Mouse (Mus musculus): ENCODE results near the gene Rimklb. TPM values are rescaled to one million over a fixed set of nuclear protein-coding genes. Genes with fewer than 3 reads are reported as not detected.
"Not testable (repeated sequence)": the region's sequence is repeated elsewhere in the genome, so short reads cannot be mapped to it uniquely, and the experiment has no call there.

The Rimklb gene
- polyA plus RNA-seq, 1 experiment from 2014 or later: 23.2 TPM

- whole genome bisulfite sequencing: under 1% methylated on average over 16 of the region's 16 CpGs
- H3K27me3 ChIP-seq (ENCODE audit: control insufficient read depth, insufficient read depth, low read length): no peaks in the 10 kb centered on the region
Observed at GRCm38 (mm10) chr6:122491557-122491956, 7.0 kb downstream of the Rimklb start.

GRCm38 (mm10) chr6:122490929-122491512 lies 7.5 kb downstream of the Rimklb start:
- H3K27me3 ChIP-seq (ENCODE audit: control insufficient read depth, insufficient read depth, low read length): no peaks in the 10 kb centered on the region
- H3K9me3 ChIP-seq (ENCODE audit: control insufficient read depth, low read length): no peaks in the 10 kb centered on the region
- WGBS: 23% methylated on average over 15 of the region's 15 CpGs
- peak overlapping the region; percentile 61 for H3K9ac ChIP-seq (ENCODE audit: low read depth, low read length)
- peak overlapping the region; percentile 73 for H3K27ac ChIP-seq (ENCODE audit: low read depth, low read length)
- peak overlapping the region; percentile 39 for H3K4me3 ChIP-seq (ENCODE audit: low read length)
- H3K4me2 ChIP-seq (replicated peaks; ENCODE audit: low read depth, low read length): peak overlapping the region; percentile 64
- H3K36me3 ChIP-seq (ENCODE audit: control insufficient read depth, insufficient read depth, low read length): no peaks in the 10 kb centered on the region
- peaks cover 11% of the 10 kb centered on the region; the same call in 1 of the 2 replicates for H3K4me1 ChIP-seq (ENCODE audit: control insufficient read depth, insufficient read depth, low read length)
- no peak for ATAC-seq (ENCODE audit: low FRiP score, low TSS enrichment)

More at GRCm38 (mm10) chr6:122491557-122491956, 7.0 kb downstream of the Rimklb start:
- Histone ChIP-seq H3K9me3 (ENCODE audit: control insufficient read depth, low read length) (no peaks in the 10 kb centered on the region), H3K4me3 (ENCODE audit: low read length) (peak overlapping the region; percentile 39), H3K27ac (ENCODE audit: low read depth, low read length) (peak overlapping the region; percentile 73), H3K4me2 (replicated peaks; ENCODE audit: low read depth, low read length) (peak overlapping the region; percentile 64), H3K36me3 (ENCODE audit: control insufficient read depth, insufficient read depth, low read length) (no peaks in the 10 kb centered on the region), H3K9ac (ENCODE audit: low read depth, low read length) (peak overlapping the region; percentile 61), H3K4me1 (ENCODE audit: control insufficient read depth, insufficient read depth, low read length) (peaks cover 11% of the 10 kb centered on the region; the same call in 1 of the 2 replicates)
- peak; percentile 92 for ATAC-seq (ENCODE audit: low FRiP score, low TSS enrichment)

- peak overlapping the region; percentile 73 for H3K4me3 ChIP-seq (ENCODE audit: low read length)
- peak overlapping the region; percentile 73 for H3K9ac ChIP-seq (ENCODE audit: low read depth, low read length)
- peak overlapping the region; percentile 47 for H3K27ac ChIP-seq (ENCODE audit: low read depth, low read length)
- H3K27me3 ChIP-seq (ENCODE audit: control insufficient read depth, insufficient read depth, low read length): no peaks in the 10 kb centered on the region
- WGBS: 1% methylated on average over 72 of the region's 111 CpGs
- H3K4me1 ChIP-seq (ENCODE audit: control insufficient read depth, insufficient read depth, low read length): no peaks in the 10 kb centered on the region
- H3K4me2 ChIP-seq (replicated peaks; ENCODE audit: low read depth, low read length): peak overlapping the region; percentile 77
- peak; percentile 88 for ATAC-seq (ENCODE audit: low FRiP score, low TSS enrichment)
- no peaks in the 10 kb centered on the region for H3K9me3 ChIP-seq (ENCODE audit: control insufficient read depth, low read length)
- H3K36me3 ChIP-seq (ENCODE audit: control insufficient read depth, insufficient read depth, low read length): no peaks in the 10 kb centered on the region
Observed at GRCm38 (mm10) chr6:122486297-122487117, 12.1 kb downstream of the Rimklb start.

GRCm38 (mm10) chr6:122485401-122486296 lies 12.9 kb downstream of the Rimklb start:
- Histone ChIP-seq H3K4me1 (ENCODE audit: control insufficient read depth, insufficient read depth, low read length) (no peaks in the 10 kb centered on the region), H3K9me3 (ENCODE audit: control insufficient read depth, low read length) (no peaks in the 10 kb centered on the region), H3K4me2 (replicated peaks; ENCODE audit: low read depth, low read length) (peak overlapping the region; percentile 77), H3K36me3 (ENCODE audit: control insufficient read depth, insufficient read depth, low read length) (no peaks in the 10 kb centered on the region), H3K27me3 (ENCODE audit: control insufficient read depth, insufficient read depth, low read length) (no peaks in the 10 kb centered on the region), H3K4me3 (ENCODE audit: low read length) (peak overlapping the region; percentile 73), H3K27ac (ENCODE audit: low read depth, low read length) (peak overlapping the region; percentile 47; the same call in 1 of the 2 replicates), H3K9ac (ENCODE audit: low read depth, low read length) (peak overlapping the region; percentile 73)
- ATAC-seq (ENCODE audit: low FRiP score, low TSS enrichment): peak; percentile 77
- WGBS: 2% methylated on average over 49 of the region's 91 CpGs

GRCm38 (mm10) chr6:122478062-122478461 lies 20.5 kb downstream of the Rimklb start:
- Histone ChIP-seq H3K9me3 (ENCODE audit: control insufficient read depth, low read length) (no peaks in the 10 kb centered on the region), H3K4me1 (ENCODE audit: control insufficient read depth, insufficient read depth, low read length) (no peaks in the 10 kb centered on the region), H3K4me3 (ENCODE audit: low read length) (no peak overlapping the region), H3K9ac (ENCODE audit: low read depth, low read length) (no peak overlapping the region), H3K27ac (ENCODE audit: low read depth, low read length) (no peak overlapping the region), H3K36me3 (ENCODE audit: control insufficient read depth, insufficient read depth, low read length) (no peaks in the 10 kb centered on the region), H3K4me2 (replicated peaks; ENCODE audit: low read depth, low read length) (no peak overlapping the region), H3K27me3 (ENCODE audit: control insufficient read depth, insufficient read depth, low read length) (no peaks in the 10 kb centered on the region)
- ATAC-seq (ENCODE audit: low FRiP score, low TSS enrichment): no peak
- WGBS: 82% methylated on average over 3 of the region's 3 CpGs

- H3K9ac ChIP-seq (ENCODE audit: low read depth, low read length); H3K27ac ChIP-seq (ENCODE audit: low read depth, low read length); H3K27me3 ChIP-seq (ENCODE audit: control insufficient read depth, insufficient read depth, low read length); H3K4me1 ChIP-seq (ENCODE audit: control insufficient read depth, insufficient read depth, low read length); H3K4me2 ChIP-seq (replicated peaks; ENCODE audit: low read depth, low read length); H3K4me3 ChIP-seq (ENCODE audit: low read length); H3K9me3 ChIP-seq (ENCODE audit: control insufficient read depth, low read length); ATAC-seq (ENCODE audit: low FRiP score, low TSS enrichment): not testable (repeated sequence)
- peaks cover 20% of the 10 kb centered on the region; the same call in 1 of the 2 replicates for H3K36me3 ChIP-seq (ENCODE audit: control insufficient read depth, insufficient read depth, low read length)
- 86% methylated on average over 3 of the region's 3 CpGs for WGBS
Observed at GRCm38 (mm10) chr6:122471461-122471860, 27.1 kb downstream of the Rimklb start.

GRCm38 (mm10) chr6:122470240-122470639 lies 28.3 kb downstream of the Rimklb start:
- Histone ChIP-seq H3K9ac (ENCODE audit: low read depth, low read length) (no peak overlapping the region), H3K27ac (ENCODE audit: low read depth, low read length) (no peak overlapping the region), H3K4me1 (ENCODE audit: control insufficient read depth, insufficient read depth, low read length) (no peaks in the 10 kb centered on the region), H3K4me2 (replicated peaks; ENCODE audit: low read depth, low read length) (no peak overlapping the region), H3K36me3 (ENCODE audit: control insufficient read depth, insufficient read depth, low read length) (peaks cover 25% of the 10 kb centered on the region; the same call in 1 of the 2 replicates), H3K4me3 (ENCODE audit: low read length) (no peak overlapping the region), H3K9me3 (ENCODE audit: control insufficient read depth, low read length) (no peaks in the 10 kb centered on the region), H3K27me3 (ENCODE audit: control insufficient read depth, insufficient read depth, low read length) (no peaks in the 10 kb centered on the region)
- 91% methylated on average over 2 of the region's 2 CpGs for WGBS
- no peak for ATAC-seq (ENCODE audit: low FRiP score, low TSS enrichment)

- no peak overlapping the region for H3K4me2 ChIP-seq (replicated peaks; ENCODE audit: low read depth, low read length)
- H3K9me3 ChIP-seq (ENCODE audit: control insufficient read depth, low read length): no peaks in the 10 kb centered on the region
- no peak overlapping the region for H3K4me3 ChIP-seq (ENCODE audit: low read length)
- no peak overlapping the region for H3K27ac ChIP-seq (ENCODE audit: low read depth, low read length)
- no peaks in the 10 kb centered on the region for H3K27me3 ChIP-seq (ENCODE audit: control insufficient read depth, insufficient read depth, low read length)
- 92% methylated on average over 15 of the region's 15 CpGs for WGBS
- H3K36me3 ChIP-seq (ENCODE audit: control insufficient read depth, insufficient read depth, low read length): peaks cover 26% of the 10 kb centered on the region; the same call in 1 of the 2 replicates
- ATAC-seq (ENCODE audit: low FRiP score, low TSS enrichment): no peak
- H3K4me1 ChIP-seq (ENCODE audit: control insufficient read depth, insufficient read depth, low read length): no peaks in the 10 kb centered on the region
- H3K9ac ChIP-seq (ENCODE audit: low read depth, low read length): no peak overlapping the region
Observed at GRCm38 (mm10) chr6:122469030-122469640, 29.4 kb downstream of the Rimklb start.

All from kidney, embryonic 14.5 days (tissue).